Mouse (Mus musculus): ENCODE results near the gene Stap2. TPM values are rescaled to one million over a fixed set of nuclear protein-coding genes. Genes with fewer than 3 reads are reported as not detected.

Gene Stap2
- polyA plus RNA-seq, 1 experiment: 6.0 TPM

GRCm38 (mm10) chr17:55986030-55986961 lies 19.1 kb downstream of the Stap2 start, which contains the start of gene Fsd1:
TSS of gene Fsd1 (plus strand) at chr17:55986509.
- peak within 1 kb of the TSS; percentile 88 for H3K4me3 ChIP-seq (ENCODE audit: insufficient read depth, low read length)
- H3K27ac ChIP-seq (ENCODE audit: insufficient read depth, low read length): no peak within 1 kb of the TSS
- peak; percentile 50; the same call in 1 of the 2 replicates for TF ChIP-seq POLR2A (IDR thresholded peaks at IDR 0.05; ENCODE audit: extremely low read depth, insufficient read depth, low read length)
- TF ChIP-seq CTCF (IDR thresholded peaks at IDR 0.05; ENCODE audit: extremely low read depth, insufficient read depth, low read length): no peak
- H3K4me1 ChIP-seq (ENCODE audit: control insufficient read depth, insufficient read depth, low read length): peaks cover 5% of the 10 kb centered on the region

DNA sequence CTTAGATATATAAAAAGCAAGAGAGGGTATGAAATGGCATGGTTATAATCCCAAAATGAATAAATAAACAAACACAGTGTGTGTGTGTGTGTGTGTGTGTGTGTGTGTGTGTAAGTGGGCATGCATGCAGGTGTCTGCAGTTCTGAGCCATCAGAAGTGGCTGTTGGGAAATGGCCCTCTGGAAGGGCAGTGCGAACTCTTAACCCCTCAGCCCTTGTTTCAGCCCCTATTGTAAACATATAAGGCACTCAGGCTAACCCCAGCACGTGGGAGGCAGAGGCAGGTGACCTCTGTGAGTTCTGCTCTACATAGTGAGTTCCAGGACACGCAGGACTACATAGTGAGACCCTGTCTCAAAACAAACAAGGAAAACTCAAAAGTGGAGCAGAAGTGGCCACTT lies 28.1 kb downstream of the Stap2 start:
- Histone ChIP-seq H3K4me3 (ENCODE audit: insufficient read depth, low read length) (no peak overlapping the region), H3K27ac (ENCODE audit: insufficient read depth, low read length) (no peak overlapping the region), H3K4me1 (ENCODE audit: control insufficient read depth, insufficient read depth, low read length) (no peaks in the 10 kb centered on the region)
- TF ChIP-seq CTCF (IDR thresholded peaks at IDR 0.05; ENCODE audit: extremely low read depth, insufficient read depth, low read length) (no peak), POLR2A (IDR thresholded peaks at IDR 0.05; ENCODE audit: extremely low read depth, insufficient read depth, low read length) (no peak)

DNA sequence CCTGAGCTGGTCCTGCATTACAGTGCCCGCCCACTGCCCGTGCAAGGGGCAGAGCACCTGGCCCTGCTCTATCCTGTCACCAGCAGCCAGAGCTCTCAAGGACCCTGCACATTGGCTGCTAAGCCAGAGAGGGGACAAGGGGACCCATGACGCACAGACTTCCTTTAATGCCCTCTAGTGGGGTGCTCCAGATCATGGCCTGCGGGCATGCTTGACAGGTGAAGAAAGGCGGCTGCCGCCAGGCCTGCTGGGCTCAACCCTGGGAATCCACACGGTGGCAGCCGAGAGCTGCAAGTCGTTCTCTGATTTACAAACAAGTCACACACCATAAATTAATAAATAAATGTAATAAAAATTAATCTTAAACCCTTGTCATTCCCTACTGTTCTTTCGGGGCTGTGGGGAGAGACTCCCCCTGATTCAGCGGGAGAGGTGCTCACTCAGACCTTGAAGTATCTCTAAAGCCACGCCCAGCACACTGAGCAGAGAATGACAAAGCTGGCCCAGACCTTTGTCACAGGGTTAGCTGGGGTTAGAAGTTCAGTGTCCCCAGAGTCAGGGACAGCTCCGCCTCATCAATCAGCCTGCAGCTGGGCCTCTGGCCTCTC lies 29.0 kb downstream of the Stap2 start:
- no peak overlapping the region for H3K27ac ChIP-seq (ENCODE audit: insufficient read depth, low read length)
- H3K4me3 ChIP-seq (ENCODE audit: insufficient read depth, low read length): no peak overlapping the region
- peak; percentile 68 for TF ChIP-seq CTCF (IDR thresholded peaks at IDR 0.05; ENCODE audit: extremely low read depth, insufficient read depth, low read length)
- no peak for TF ChIP-seq POLR2A (IDR thresholded peaks at IDR 0.05; ENCODE audit: extremely low read depth, insufficient read depth, low read length)
- H3K4me1 ChIP-seq (ENCODE audit: control insufficient read depth, insufficient read depth, low read length): no peaks in the 10 kb centered on the region

DNA sequence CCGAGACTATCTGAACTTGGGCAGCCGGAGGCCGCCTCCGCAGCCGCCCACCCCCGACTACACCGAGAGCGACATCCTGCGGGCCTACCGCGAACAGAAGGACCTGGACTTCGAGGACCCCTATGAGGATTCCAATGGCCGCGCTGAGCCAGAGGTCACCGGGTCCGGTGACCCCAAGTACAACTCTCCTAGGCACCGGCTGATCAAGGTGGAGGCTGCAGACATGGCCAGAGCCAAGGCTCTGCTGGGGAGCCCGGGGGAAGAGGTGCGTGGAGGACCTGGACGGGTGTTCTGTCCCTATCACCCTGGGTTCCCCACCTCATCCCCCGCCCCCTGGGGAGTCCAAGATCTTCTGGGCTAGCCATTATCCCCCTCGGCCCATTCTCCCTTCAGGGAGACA lies 33.9 kb downstream of the Stap2 start:
- TF ChIP-seq POLR2A (IDR thresholded peaks at IDR 0.05; ENCODE audit: extremely low read depth, insufficient read depth, low read length) (no peak), CTCF (IDR thresholded peaks at IDR 0.05; ENCODE audit: extremely low read depth, insufficient read depth, low read length) (no peak)
- Histone ChIP-seq H3K4me1 (ENCODE audit: control insufficient read depth, insufficient read depth, low read length) (peaks cover 5% of the 10 kb centered on the region), H3K27ac (ENCODE audit: insufficient read depth, low read length) (no peak overlapping the region), H3K4me3 (ENCODE audit: insufficient read depth, low read length) (peak overlapping the region; percentile 44; the same call in 1 of the 2 replicates)

DNA sequence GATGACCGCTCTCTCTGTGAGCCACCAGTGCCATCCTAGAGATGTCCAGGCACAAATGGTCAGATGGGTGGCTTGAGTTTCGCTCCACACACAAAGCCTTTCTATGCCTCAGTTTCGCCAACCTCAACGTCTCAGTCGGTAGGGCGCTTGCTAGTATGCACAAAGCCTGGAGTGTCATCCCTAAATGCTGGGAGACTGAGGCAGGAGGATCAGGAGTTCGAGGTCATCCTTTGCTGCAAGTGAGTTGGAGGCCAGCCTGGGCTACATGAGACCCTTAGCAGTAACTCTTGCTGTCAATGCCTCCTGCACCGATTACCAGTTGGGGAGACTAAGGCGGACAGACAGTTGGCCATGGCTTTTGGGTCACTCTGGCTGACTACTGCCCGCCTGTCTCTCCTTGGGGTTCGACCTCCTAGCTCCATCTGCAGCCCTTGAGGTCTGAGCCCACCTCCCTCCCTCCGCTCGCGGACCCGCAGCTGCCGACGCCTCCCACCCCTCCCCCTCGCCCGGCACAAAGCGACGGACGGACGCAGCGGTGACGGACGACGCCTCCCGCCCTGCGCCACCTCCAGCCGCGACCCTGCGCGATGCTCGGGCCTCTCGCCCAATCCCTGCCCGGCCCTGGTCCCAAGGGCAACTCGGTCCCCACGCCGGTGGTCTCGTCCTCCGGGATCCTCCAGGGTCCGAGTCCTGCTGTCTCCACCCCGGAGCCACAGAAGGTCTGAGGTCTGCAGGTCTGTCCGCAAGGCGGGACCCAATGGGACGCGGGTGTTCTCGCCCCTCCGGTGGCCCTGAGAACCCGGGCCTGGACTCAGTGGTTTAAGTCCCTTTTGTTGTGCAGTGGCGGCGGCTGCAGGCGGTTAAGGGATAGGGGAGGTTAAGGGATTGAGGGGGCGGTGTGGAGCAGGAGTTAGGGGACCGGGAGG lies 35.2 kb downstream of the Stap2 start, which contains the start of gene Shd:
Shd (plus strand) TSS at position 502 of the 926 bp plus-strand sequence.
- Histone ChIP-seq H3K4me1 (ENCODE audit: control insufficient read depth, insufficient read depth, low read length) (peaks cover 5% of the 10 kb centered on the region), H3K27ac (ENCODE audit: insufficient read depth, low read length) (no peak within 1 kb of the TSS), H3K4me3 (ENCODE audit: insufficient read depth, low read length) (peak within 1 kb of the TSS; percentile 44)
- TF ChIP-seq POLR2A (IDR thresholded peaks at IDR 0.05; ENCODE audit: extremely low read depth, insufficient read depth, low read length): no peak
- no peak for TF ChIP-seq CTCF (IDR thresholded peaks at IDR 0.05; ENCODE audit: extremely low read depth, insufficient read depth, low read length)

DNA sequence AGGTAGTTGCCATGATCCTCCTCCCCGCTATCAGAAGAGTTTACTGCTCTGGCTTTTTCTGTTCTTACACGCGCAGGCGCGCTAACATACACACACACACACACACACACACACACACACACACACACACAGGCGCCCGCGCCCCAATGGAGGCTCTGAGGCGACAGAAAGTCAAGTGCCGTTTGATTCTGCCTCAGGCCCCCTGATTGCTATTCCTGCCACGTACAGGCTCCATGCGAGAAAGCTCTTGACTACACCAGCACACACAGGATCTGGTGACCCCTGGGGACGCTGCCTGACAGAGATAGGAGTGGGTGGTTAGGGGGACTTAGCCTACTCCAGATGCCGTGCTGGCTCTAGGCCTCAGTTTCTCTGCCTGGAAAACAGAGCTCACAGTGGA lies 35.8 kb downstream of the Stap2 start:
- Histone ChIP-seq H3K4me1 (ENCODE audit: control insufficient read depth, insufficient read depth, low read length) (peaks cover 5% of the 10 kb centered on the region), H3K27ac (ENCODE audit: insufficient read depth, low read length) (no peak overlapping the region), H3K4me3 (ENCODE audit: insufficient read depth, low read length) (peak overlapping the region; percentile 44; the same call in 1 of the 2 replicates)
- no peak for TF ChIP-seq CTCF (IDR thresholded peaks at IDR 0.05; ENCODE audit: extremely low read depth, insufficient read depth, low read length)
- TF ChIP-seq POLR2A (IDR thresholded peaks at IDR 0.05; ENCODE audit: extremely low read depth, insufficient read depth, low read length): no peak

DNA sequence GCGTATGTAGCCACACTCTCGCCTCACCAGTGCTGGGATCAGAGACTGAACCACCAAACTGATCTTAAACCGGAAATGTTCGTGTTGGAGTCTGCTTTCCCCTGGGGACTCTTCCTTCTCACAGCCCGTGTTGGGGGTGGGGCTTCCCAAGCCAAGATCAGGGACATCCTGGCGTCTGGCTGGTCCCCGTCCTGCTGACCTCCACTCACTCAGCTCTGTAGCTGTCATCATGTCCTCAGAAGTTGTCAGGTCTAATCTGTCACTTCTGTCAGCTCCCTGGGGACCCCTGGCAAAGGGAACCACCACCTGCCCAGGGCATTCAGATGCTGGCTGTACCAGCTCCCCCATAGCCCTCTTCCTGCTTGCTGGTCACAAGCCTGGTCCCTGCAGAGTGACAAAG lies 37.2 kb downstream of the Stap2 start:
- no peak for TF ChIP-seq POLR2A (IDR thresholded peaks at IDR 0.05; ENCODE audit: extremely low read depth, insufficient read depth, low read length)
- TF ChIP-seq CTCF (IDR thresholded peaks at IDR 0.05; ENCODE audit: extremely low read depth, insufficient read depth, low read length): no peak
- H3K27ac ChIP-seq (ENCODE audit: insufficient read depth, low read length): no peak overlapping the region
- H3K4me1 ChIP-seq (ENCODE audit: control insufficient read depth, insufficient read depth, low read length): peaks cover 5% of the 10 kb centered on the region
- H3K4me3 ChIP-seq (ENCODE audit: insufficient read depth, low read length): no peak overlapping the region

DNA sequence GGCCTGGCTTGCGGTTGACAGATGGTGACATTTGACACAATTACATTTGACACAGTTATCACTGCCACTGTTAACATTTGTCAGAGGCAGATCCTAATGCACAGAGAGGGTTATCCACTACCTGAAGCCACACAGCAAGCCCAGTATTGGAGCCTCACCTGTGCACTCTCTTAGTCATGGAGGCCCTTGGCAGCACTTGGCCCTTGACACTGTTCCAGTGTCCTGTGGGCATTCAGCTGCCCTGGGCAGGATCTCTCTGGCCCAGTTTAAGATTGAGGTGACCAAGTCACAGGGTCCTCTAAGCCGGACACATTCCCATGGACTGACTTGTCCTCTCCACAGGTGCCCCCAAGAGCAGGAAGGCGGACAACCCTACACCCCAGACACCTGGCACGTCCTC lies 38.2 kb downstream of the Stap2 start:
- H3K4me3 ChIP-seq (ENCODE audit: insufficient read depth, low read length): no peak overlapping the region

GRCm38 (mm10) chr17:55964996-55965395 lies 40.4 kb downstream of the Stap2 start:
- TF ChIP-seq CTCF (IDR thresholded peaks at IDR 0.05; ENCODE audit: extremely low read depth, insufficient read depth, low read length): no peak
- TF ChIP-seq POLR2A (IDR thresholded peaks at IDR 0.05; ENCODE audit: extremely low read depth, insufficient read depth, low read length): no peak
- Histone ChIP-seq H3K4me1 (ENCODE audit: control insufficient read depth, insufficient read depth, low read length) (peaks cover 4% of the 10 kb centered on the region), H3K4me3 (ENCODE audit: insufficient read depth, low read length) (no peak overlapping the region), H3K27ac (ENCODE audit: insufficient read depth, low read length) (no peak overlapping the region)

More for the DNA sequence above, 38.2 kb downstream of the Stap2 start:
- peaks cover 5% of the 10 kb centered on the region for H3K4me1 ChIP-seq (ENCODE audit: control insufficient read depth, insufficient read depth, low read length)
- no peak for TF ChIP-seq CTCF (IDR thresholded peaks at IDR 0.05; ENCODE audit: extremely low read depth, insufficient read depth, low read length)
- TF ChIP-seq POLR2A (IDR thresholded peaks at IDR 0.05; ENCODE audit: extremely low read depth, insufficient read depth, low read length): no peak
- no peak overlapping the region for H3K27ac ChIP-seq (ENCODE audit: insufficient read depth, low read length)

Measured in cortical plate, adult 2 months (tissue).